Mouse (Mus musculus): ENCODE results near the gene Mapk8ip1. TPM values are rescaled to one million over a fixed set of nuclear protein-coding genes. Genes with fewer than 3 reads are reported as not detected.

The Mapk8ip1 gene
- polyA plus RNA-seq, 1 experiment from 2014 or later = 34.8 TPM

DNA sequence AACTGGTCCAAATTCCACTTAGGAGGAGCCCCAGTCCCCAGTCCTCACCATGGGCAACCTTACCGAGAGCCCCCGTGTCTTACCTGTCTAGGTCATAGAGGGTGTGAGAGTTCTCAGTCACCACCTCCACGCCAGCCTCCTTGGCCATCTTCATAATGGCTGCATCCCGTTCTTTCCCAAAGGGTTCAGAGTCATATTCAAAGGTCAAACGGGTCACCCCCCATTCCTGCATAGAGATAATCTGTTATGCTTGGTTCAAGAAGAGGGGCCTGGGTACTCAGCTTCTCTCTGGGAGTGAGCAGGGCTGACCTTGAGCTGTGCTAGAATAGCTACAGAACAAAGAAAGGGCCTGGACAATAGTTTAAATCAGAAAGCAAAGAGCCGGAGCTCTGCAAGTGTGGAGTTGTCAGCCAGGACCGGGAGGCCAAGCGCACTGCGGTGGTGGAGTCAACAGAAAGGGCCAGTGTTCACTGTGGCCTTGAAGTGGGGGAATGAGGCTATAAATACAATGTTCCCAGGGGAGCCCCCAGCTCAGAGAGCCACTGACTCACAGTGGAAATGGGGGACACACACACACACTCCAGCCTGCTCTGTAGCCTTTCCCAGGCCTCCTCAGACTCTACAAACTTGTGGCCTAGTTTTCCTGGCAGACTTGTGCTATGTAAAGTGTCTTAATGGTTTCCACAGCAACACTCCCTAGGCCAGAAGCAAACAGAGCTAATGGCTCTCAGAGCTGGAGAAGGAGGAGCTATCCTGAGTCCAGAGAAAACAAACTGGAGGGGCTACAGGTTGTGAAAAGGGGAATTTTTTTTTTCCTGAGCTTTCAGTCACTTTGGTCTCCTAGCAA lies 23.6 kb upstream of the Mapk8ip1 start:
- peak; percentile 71; the same call in 1 of the 2 replicates for ATAC-seq (ENCODE audit: insufficient number of reproducible peaks, insufficient read depth, low FRiP score, low TSS enrichment, low read depth)
- H3K36me3 ChIP-seq = peaks cover 70% of the 10 kb centered on the region

DNA sequence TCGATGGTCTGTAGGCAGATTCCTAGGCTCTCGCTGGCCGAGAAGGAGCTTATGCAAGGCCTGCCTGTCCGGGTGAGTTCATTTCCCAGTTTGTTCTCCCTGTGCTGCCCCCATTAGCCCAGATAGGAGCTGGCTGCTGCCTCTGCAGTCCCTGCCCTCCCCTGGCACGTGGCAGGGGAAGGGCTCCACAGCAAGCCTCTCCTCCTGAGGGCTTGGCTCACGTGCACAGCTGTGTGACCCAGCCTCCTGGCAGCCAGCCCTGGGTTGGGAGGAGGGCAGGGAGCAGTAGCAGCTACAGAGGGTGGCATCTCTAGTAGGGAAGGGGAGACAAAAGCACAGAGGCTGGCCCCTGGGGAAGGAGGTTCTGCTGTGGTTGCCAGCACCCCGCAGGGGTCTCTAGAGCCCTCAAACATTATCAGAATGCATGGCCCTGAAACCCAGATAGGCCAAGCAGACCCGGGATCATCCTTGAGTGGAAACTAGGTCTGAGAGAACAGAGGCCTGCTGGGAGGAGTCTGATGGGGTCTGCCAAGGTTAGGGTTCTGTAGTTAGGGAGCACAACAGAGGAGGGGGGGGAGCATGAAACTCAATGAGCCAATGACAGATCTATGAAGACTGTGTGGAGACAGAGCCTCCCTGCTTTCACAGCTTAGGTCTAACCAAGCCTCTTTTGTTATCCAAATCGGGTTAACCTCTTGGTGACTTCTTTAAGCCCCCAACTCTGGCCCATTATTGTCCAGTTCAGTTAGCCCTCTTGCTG lies 22.8 kb upstream of the Mapk8ip1 start:
- H3K36me3 ChIP-seq = peaks cover 78% of the 10 kb centered on the region

More for the DNA sequence above, 23.6 kb upstream of the Mapk8ip1 start:
- Histone ChIP-seq H3K4me3 (replicated peaks) (no peak overlapping the region), H3K9ac (replicated peaks) (no peak overlapping the region), H3K27ac (peak overlapping the region; percentile 90), H3K4me1 (replicated peaks) (peaks cover 34% of the 10 kb centered on the region), H3K27me3 (no peaks in the 10 kb centered on the region), H3K4me2 (no peak overlapping the region), H3K9me3 (no peaks in the 10 kb centered on the region)
- WGBS = 83% methylated on average over 9 of the region's 9 CpGs

DNA sequence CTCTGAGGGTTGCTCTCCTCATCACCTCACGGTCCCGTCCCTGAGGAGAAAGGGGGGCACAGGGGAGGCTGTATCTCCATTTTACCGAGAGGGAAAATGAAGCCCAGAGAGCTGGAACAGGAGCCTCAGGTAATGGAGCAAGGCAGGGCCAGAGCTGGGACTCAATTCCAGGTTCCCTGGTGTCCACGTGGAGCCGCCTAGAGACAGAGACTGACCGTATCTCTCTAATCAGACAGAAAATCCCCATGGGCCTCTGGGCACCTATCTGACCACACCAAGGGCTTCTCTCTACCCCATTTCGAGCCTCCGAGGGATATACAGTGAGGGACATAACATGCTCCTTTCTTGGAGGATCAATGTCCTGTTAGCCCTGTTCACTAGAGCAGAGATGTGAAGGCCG lies 22.1 kb upstream of the Mapk8ip1 start:
- Histone ChIP-seq H3K9me3 (no peaks in the 10 kb centered on the region), H3K36me3 (peaks cover 85% of the 10 kb centered on the region)

More for the DNA sequence above, 22.8 kb upstream of the Mapk8ip1 start:
- Histone ChIP-seq H3K27me3 (no peaks in the 10 kb centered on the region), H3K9ac (replicated peaks) (no peak overlapping the region), H3K4me2 (no peak overlapping the region), H3K27ac (peak overlapping the region; percentile 90), H3K4me1 (replicated peaks) (peaks cover 34% of the 10 kb centered on the region), H3K4me3 (replicated peaks) (no peak overlapping the region), H3K9me3 (no peaks in the 10 kb centered on the region)
- ATAC-seq (ENCODE audit: insufficient number of reproducible peaks, insufficient read depth, low FRiP score, low TSS enrichment, low read depth) = no peak
- 84% methylated on average over 9 of the region's 9 CpGs for WGBS

DNA sequence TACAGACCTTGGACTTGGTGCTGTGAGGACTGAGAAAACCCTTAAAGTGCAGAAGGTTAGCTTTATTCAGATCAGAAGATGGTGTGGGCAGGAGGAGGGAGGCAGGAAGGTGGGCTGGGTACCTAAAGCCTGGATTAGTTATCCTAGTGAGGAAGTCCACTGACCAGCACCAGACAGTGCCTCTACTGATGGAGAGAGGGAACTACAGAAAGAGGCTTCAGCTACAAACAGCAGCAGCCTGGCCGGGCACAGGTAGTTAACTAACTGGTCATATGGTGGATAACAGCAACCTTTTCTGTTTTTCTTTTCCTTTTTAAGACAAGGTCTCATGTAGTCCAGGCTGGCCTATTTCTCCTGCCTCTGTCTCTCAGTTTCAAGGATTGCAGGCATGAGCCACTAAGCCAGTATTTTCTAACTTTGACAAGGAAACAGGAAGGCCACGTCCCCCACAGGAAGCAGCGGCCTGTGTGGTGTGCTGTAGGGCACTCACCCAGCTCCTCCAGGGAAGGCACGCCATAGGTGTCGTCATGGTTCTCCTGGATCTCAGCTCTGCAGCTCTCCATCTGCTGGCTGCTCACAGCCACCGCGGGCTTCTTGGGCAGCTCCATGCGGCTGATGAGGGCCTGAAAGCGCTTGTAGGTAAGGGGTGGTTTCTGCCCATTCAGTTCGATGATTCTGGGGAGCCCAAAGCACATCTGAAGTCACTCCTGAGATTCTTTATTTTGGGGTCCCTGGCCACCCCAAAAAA lies 21.5 kb upstream of the Mapk8ip1 start:
- Histone ChIP-seq H3K9me3 (no peaks in the 10 kb centered on the region), H3K4me3 (replicated peaks) (no peak overlapping the region), H3K4me2 (no peak overlapping the region), H3K36me3 (peaks cover 91% of the 10 kb centered on the region), H3K27ac (no peak overlapping the region), H3K27me3 (no peaks in the 10 kb centered on the region), H3K9ac (replicated peaks) (no peak overlapping the region), H3K4me1 (replicated peaks) (peaks cover 24% of the 10 kb centered on the region)
- 76% methylated on average over 10 of the region's 10 CpGs for WGBS
- no peak for ATAC-seq (ENCODE audit: insufficient number of reproducible peaks, insufficient read depth, low FRiP score, low TSS enrichment, low read depth)

More for the DNA sequence above, 22.1 kb upstream of the Mapk8ip1 start:
- H3K9ac ChIP-seq (replicated peaks) = no peak overlapping the region
- no peak overlapping the region for H3K4me2 ChIP-seq
- 92% methylated on average over 9 of the region's 9 CpGs for WGBS
- no peak overlapping the region for H3K4me3 ChIP-seq (replicated peaks)
- H3K4me1 ChIP-seq (replicated peaks) = peaks cover 30% of the 10 kb centered on the region
- no peaks in the 10 kb centered on the region for H3K27me3 ChIP-seq
- no peak overlapping the region for H3K27ac ChIP-seq
- no peak for ATAC-seq (ENCODE audit: insufficient number of reproducible peaks, insufficient read depth, low FRiP score, low TSS enrichment, low read depth)

DNA sequence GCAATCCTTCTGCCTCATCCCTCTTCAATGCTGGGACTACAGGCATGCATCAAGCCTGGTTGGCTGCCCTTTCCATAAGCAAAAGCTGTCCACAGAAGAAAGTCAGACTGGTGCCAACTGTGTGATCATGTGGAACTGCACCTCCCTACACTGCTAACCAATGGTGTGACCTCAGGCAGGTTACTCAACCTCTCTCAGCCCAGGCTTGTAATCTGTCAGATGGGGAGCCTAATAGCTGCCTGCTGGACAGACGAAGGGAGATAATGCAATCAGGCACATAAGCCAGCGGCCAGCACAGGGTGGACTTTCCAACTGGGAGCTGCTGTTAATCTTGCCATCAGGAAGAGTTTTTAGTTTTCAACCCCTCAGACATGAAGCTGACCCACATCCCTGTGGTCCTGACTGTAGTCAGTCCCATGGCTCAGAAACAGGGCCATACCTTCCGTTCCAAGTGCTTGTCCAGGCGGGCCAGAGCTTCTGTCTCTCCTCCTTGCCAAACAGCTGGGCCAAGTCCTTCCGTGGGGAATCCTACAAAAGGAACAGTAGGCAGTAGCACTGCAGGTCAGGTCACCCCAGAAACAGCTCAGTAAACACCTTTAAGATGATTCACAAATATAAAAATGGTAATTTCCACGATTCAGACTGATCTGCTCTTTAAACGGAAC lies 20.8 kb upstream of the Mapk8ip1 start:
- H3K27ac ChIP-seq = no peak overlapping the region
- H3K9ac ChIP-seq (replicated peaks) = no peak overlapping the region
- H3K4me2 ChIP-seq = no peak overlapping the region
- no peak for ATAC-seq (ENCODE audit: insufficient number of reproducible peaks, insufficient read depth, low FRiP score, low TSS enrichment, low read depth)
- peaks cover 24% of the 10 kb centered on the region for H3K4me1 ChIP-seq (replicated peaks)
- peaks cover 98% of the 10 kb centered on the region for H3K36me3 ChIP-seq
- 92% methylated on average over 7 of the region's 7 CpGs for WGBS
- H3K9me3 ChIP-seq = no peaks in the 10 kb centered on the region
- H3K27me3 ChIP-seq = no peaks in the 10 kb centered on the region
- no peak overlapping the region for H3K4me3 ChIP-seq (replicated peaks)

DNA sequence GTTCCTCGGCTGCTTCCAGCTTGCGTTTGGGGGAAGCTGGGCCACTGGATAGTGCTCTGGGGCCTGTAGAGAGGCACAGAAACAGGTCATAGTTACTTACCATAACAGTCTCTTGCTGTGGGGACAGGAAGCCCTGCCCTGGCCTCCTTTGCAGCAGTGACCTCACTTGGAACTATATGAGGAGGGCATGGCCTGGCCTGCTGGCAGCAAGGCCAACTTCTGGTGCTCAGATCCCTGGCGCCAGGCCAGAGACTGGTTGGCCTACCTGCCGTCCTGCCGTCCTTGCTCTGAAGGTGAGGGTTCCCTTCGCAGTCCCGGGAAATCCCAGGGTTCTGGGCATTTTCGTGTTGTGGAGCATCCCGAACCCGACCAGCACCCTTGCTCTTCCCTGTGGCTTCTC lies 10.6 kb upstream of the Mapk8ip1 start:
- Histone ChIP-seq H3K4me2 (no peak overlapping the region), H3K4me1 (replicated peaks) (no peaks in the 10 kb centered on the region), H3K9ac (replicated peaks) (no peak overlapping the region), H3K27me3 (no peaks in the 10 kb centered on the region), H3K9me3 (no peaks in the 10 kb centered on the region), H3K4me3 (replicated peaks) (no peak overlapping the region), H3K36me3 (peaks cover 98% of the 10 kb centered on the region), H3K27ac (no peak overlapping the region)
- no peak for ATAC-seq (ENCODE audit: insufficient number of reproducible peaks, insufficient read depth, low FRiP score, low TSS enrichment, low read depth)
- 91% methylated on average over 10 of the region's 10 CpGs for WGBS

DNA sequence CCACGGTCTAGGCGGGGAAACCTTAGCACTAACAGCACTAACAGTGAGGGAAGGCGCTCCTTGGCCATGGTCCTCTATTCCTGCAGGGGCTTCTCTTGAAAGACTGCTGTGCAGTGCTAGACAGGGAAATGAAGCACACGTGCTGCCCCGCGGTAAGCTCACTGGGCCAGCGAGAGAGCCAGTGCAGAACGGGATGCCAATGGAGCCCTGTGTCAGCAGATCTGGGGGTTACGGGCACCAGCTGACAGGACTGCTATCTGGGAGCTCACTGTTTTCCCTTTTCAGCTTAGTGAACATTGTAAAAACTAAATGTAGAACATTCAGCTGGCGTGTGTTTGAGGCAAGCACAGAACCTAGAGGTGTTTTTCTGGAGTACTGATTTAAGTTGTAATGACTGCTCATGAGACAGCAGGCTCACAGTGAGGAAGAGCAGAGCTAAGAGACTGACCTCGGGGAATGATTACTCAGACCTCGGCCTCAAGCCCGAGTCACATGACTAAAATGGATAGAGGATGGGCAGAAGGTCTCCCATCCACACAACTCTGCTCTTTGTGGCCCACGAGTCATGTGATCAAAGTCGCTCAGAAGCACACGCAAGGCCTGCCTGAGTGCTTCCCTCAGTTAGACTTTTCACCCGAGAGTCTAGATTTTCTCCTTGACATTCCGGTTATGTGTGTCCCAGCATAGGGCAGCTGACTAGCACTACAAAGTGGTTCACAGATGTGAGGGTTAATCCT lies 7.4 kb upstream of the Mapk8ip1 start:
- no peak overlapping the region for H3K27ac ChIP-seq
- WGBS = 93% methylated on average over 18 of the region's 18 CpGs
- no peak overlapping the region for H3K4me2 ChIP-seq
- no peaks in the 10 kb centered on the region for H3K4me1 ChIP-seq (replicated peaks)
- H3K36me3 ChIP-seq = peaks cover 98% of the 10 kb centered on the region
- ATAC-seq (ENCODE audit: insufficient number of reproducible peaks, insufficient read depth, low FRiP score, low TSS enrichment, low read depth) = no peak
- H3K27me3 ChIP-seq = no peaks in the 10 kb centered on the region
- no peak overlapping the region for H3K4me3 ChIP-seq (replicated peaks)
- no peaks in the 10 kb centered on the region for H3K9me3 ChIP-seq
- no peak overlapping the region for H3K9ac ChIP-seq (replicated peaks)

DNA sequence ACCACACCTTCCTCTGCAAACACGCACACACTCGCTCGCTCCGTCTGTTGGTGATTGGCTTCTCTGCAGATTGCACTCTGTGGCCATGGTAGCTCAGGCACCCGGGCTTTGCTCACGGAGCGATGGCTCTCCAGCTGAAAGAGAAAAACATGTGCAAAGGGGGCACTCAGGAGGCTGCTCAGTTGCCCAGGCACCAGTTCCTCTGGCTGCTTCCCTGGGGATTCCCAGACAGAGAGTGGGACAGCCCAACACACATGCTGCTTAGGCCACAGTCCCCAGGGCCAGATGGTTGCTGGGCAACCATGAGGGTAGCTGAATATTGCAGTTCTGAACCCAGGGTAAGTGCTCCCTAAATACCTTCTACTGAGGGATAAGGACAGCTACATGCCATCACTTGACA lies 4.6 kb upstream of the Mapk8ip1 start:
- H3K9ac ChIP-seq (replicated peaks) = no peak overlapping the region

DNA sequence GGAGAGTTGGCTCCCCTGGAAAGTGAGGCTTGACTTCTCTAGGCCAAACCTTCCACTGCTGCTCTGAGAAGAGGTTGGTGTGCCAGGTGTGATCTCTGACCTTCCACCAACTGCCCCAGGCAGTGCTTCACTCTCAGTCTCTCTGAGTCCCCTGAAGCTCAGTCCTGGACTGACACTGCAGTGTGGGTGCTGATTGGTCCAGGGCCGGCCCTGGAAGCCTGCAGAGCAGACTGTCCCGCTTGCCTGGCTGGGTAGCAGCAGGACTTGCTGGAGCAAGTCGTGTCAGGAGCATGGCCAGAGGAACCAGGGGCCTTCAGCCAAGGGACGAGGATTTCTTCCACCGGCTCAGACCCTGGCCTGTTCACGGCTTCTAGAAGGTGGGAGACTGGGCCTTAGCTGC lies 3.7 kb upstream of the Mapk8ip1 start:
- Histone ChIP-seq H3K36me3 (peaks cover 65% of the 10 kb centered on the region), H3K9ac (replicated peaks) (no peak overlapping the region), H3K4me1 (replicated peaks) (peaks cover 8% of the 10 kb centered on the region; the same call in 1 of the 2 replicates), H3K27me3 (peaks cover 25% of the 10 kb centered on the region), H3K27ac (no peak overlapping the region), H3K9me3 (no peaks in the 10 kb centered on the region), H3K4me3 (replicated peaks) (no peak overlapping the region), H3K4me2 (no peak overlapping the region)
- ATAC-seq (ENCODE audit: insufficient number of reproducible peaks, insufficient read depth, low FRiP score, low TSS enrichment, low read depth) = no peak
- 74% methylated on average over 6 of the region's 6 CpGs for WGBS

More for the DNA sequence above, 4.6 kb upstream of the Mapk8ip1 start:
- no peak for ATAC-seq (ENCODE audit: insufficient number of reproducible peaks, insufficient read depth, low FRiP score, low TSS enrichment, low read depth)
- H3K4me2 ChIP-seq = no peak overlapping the region
- WGBS = 90% methylated on average over 7 of the region's 7 CpGs
- H3K4me1 ChIP-seq (replicated peaks) = peaks cover 7% of the 10 kb centered on the region; the same call in 1 of the 2 replicates
- H3K27ac ChIP-seq = no peak overlapping the region
- H3K9me3 ChIP-seq = no peaks in the 10 kb centered on the region
- H3K36me3 ChIP-seq = peaks cover 74% of the 10 kb centered on the region
- no peak overlapping the region for H3K4me3 ChIP-seq (replicated peaks)
- peaks cover 16% of the 10 kb centered on the region for H3K27me3 ChIP-seq

DNA sequence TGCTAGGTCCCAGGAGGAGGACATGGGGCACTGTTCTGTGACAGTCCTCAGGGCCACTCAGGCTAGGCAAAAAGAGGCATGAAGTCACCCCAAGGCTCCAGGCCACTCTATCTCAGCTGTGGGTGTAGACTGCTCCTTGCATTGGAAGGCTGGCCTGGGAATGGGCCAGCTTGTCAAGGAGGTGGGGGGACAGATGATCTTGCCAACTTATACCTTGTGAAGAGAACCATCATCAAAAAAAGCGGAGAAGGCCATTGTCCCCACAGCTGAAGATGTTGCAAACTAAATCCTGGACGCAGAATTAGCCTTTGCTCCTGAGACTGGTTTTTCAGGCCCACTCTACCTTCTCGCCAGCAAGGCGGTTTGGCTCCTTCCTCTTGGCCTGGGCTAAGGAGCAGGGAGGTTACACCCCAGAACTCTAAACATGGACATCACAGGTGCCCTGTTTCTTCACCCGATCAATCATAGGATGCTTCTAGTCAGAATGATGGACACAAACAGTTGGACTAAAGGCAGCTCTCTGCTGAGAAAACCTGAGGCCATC lies 2.8 kb upstream of the Mapk8ip1 start:
- WGBS = 91% methylated on average over 5 of the region's 5 CpGs
- Histone ChIP-seq H3K36me3 (peaks cover 56% of the 10 kb centered on the region), H3K9me3 (no peaks in the 10 kb centered on the region), H3K27me3 (peaks cover 29% of the 10 kb centered on the region), H3K4me1 (replicated peaks) (peaks cover 8% of the 10 kb centered on the region; the same call in 1 of the 2 replicates), H3K9ac (replicated peaks) (no peak overlapping the region), H3K27ac (no peak overlapping the region), H3K4me3 (replicated peaks) (no peak overlapping the region), H3K4me2 (no peak overlapping the region)
- no peak for ATAC-seq (ENCODE audit: insufficient number of reproducible peaks, insufficient read depth, low FRiP score, low TSS enrichment, low read depth)
